Comparison of ENCODE assay signal across 27 mouse cellular contexts in the genomic region with DNA sequence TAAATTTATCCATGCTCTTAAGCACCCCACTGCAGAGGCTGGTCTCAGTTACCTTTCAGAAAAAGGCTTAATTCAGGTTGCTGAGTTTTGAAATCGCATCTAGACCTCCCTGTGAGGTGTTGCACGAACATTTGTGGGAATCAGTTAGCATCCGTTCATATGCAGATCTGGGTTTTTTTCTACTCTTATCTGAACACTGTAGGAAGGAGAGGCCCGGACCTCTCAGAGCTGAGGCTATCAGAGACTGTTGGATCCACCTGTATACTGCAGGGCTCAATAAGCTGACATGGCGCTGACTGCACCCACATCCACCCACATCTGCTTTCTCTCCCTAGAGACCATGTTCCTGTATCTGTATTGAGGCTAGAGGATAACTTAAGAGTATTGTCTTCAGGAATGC.
A peak's percentile ranks its signal among the peaks of the same experiment; 100 is the strongest.
DNase-seq lines count a peak whose midpoint lies in the region; ATAC-seq and TF ChIP-seq lines count a peak whose summit lies in the region.
"Had no signal": no experiment of that assay in that cellular context is flagged by ENCODE, and none has a peak within 500 bp of the region (broad histone marks: within the 10 kb centered on the region; RNA-seq: fewer than 3 reads in every experiment).

No protein-coding gene starts in this region.

- no peaks in the 10 kb centered on the region for H3K36me3 ChIP-seq in kidney, adult 2 months (ENCODE audit: control insufficient read depth, insufficient read depth, low read length)
- H3K36me3 ChIP-seq in kidney, embryonic 16.5 days (ENCODE audit: insufficient read depth, low read length), result no peaks in the 10 kb centered on the region
- H3K36me3 ChIP-seq in liver, adult 2 months (ENCODE audit: control insufficient read depth, insufficient read depth, low read length), result no peaks in the 10 kb centered on the region
- no peaks in the 10 kb centered on the region for H3K36me3 ChIP-seq in liver, embryonic 15.5 days (replicated peaks)
- H3K36me3 ChIP-seq in forebrain, embryonic 16.5 days (ENCODE audit: control insufficient read depth, insufficient read depth), result no peaks in the 10 kb centered on the region
- H3K36me3 ChIP-seq: heart, embryonic 12.5 days; hindbrain, embryonic 13.5 days; limb, embryonic 12.5 days; midbrain, embryonic 12.5 days; neural tube, embryonic 12.5 days had no signal

- peak overlapping the region; percentile 41; the same call in 1 of the 2 replicates for H3K27ac ChIP-seq in kidney, adult 2 months (ENCODE audit: insufficient read depth, low read depth, low read length)
- no peak overlapping the region for H3K27ac ChIP-seq in kidney, embryonic 16.5 days (ENCODE audit: low read length)
- H3K27ac ChIP-seq in liver, adult 2 months (replicated peaks; ENCODE audit: insufficient read depth, low read depth, low read length), result peak overlapping the region; percentile 40
- peak overlapping the region; percentile 89 for H3K27ac ChIP-seq in liver, embryonic 15.5 days (replicated peaks)
- no peak overlapping the region for H3K27ac ChIP-seq in forebrain, embryonic 16.5 days (ENCODE audit: low read length)
- H3K27ac ChIP-seq: hindbrain, embryonic 13.5 days; limb, embryonic 12.5 days; midbrain, embryonic 12.5 days; neural tube, embryonic 12.5 days had no signal

- H3K9me3 ChIP-seq in kidney, embryonic 16.5 days (ENCODE audit: low read length), result no peaks in the 10 kb centered on the region
- no peaks in the 10 kb centered on the region for H3K9me3 ChIP-seq in liver, embryonic 15.5 days (replicated peaks)
- H3K9me3 ChIP-seq in forebrain, embryonic 16.5 days (ENCODE audit: control insufficient read depth, low read length), result no peaks in the 10 kb centered on the region
- H3K9me3 ChIP-seq: heart, embryonic 12.5 days; hindbrain, embryonic 13.5 days; limb, embryonic 12.5 days; midbrain, embryonic 12.5 days; neural tube, embryonic 12.5 days had no signal

- TF ChIP-seq POLR2A in kidney, adult 2 months (IDR thresholded peaks at IDR 0.05; ENCODE audit: low read depth, low read length), result no peak
- TF ChIP-seq POLR2A in liver, adult 2 months (IDR thresholded peaks at IDR 0.05; ENCODE audit: extremely low read depth, insufficient read depth, low read length), result no peak

- no peak overlapping the region for H3K4me3 ChIP-seq in kidney, adult 2 months (ENCODE audit: insufficient read depth, low read depth, low read length)
- H3K4me3 ChIP-seq in kidney, embryonic 16.5 days (ENCODE audit: low read length), result no peak overlapping the region
- H3K4me3 ChIP-seq in liver, adult 2 months (ENCODE audit: insufficient read depth, low read depth, low read length), result no peak overlapping the region
- no peak overlapping the region for H3K4me3 ChIP-seq in liver, embryonic 15.5 days (replicated peaks)
- H3K4me3 ChIP-seq in forebrain, embryonic 16.5 days (replicated peaks; ENCODE audit: low read length), result no peak overlapping the region
- H3K4me3 ChIP-seq: heart, embryonic 12.5 days; hindbrain, embryonic 13.5 days; limb, embryonic 12.5 days; midbrain, embryonic 12.5 days; myocyte; neural tube, embryonic 12.5 days had no signal

- no peak overlapping the region for H3K4me2 ChIP-seq in kidney, embryonic 16.5 days (replicated peaks; ENCODE audit: low read depth, low read length)
- H3K4me2 ChIP-seq in liver, embryonic 15.5 days, result peak overlapping the region; percentile 29; the same call in 1 of the 2 replicates
- no peak overlapping the region for H3K4me2 ChIP-seq in forebrain, embryonic 16.5 days (ENCODE audit: low read length)
- H3K4me2 ChIP-seq: heart, embryonic 12.5 days; hindbrain, embryonic 13.5 days; limb, embryonic 12.5 days; midbrain, embryonic 12.5 days; neural tube, embryonic 12.5 days had no signal

- DNase-seq in kidney, adult 2 months, result no peak
- no peak for DNase-seq in liver, adult 2 months (ENCODE audit: extremely low read depth, low read depth, low spot score)
- no peak for DNase-seq in embryo, embryonic 10 days (ENCODE audit: low spot score)
- DNase-seq in adrenal gland, postnatal 36 days, result no peak
- DNase-seq: adrenal gland, adult 8-10 months; gastrocnemius, postnatal 25 days; heart, adult 11 months; heart, postnatal 4 days; kidney, postnatal 25 days; lung, adult 2 months; lung, postnatal 10 days; right cerebral cortex, adult 18-20 months; right cerebral cortex, postnatal 4 days; thymus, adult 2 months; thymus, postnatal 4 days had no signal

- no peaks in the 10 kb centered on the region for H3K27me3 ChIP-seq in kidney, adult 2 months (replicated peaks; ENCODE audit: control insufficient read depth, insufficient read depth, low read length)
- no peaks in the 10 kb centered on the region for H3K27me3 ChIP-seq in kidney, embryonic 16.5 days (ENCODE audit: insufficient read depth, low read length)
- no peaks in the 10 kb centered on the region for H3K27me3 ChIP-seq in liver, adult 2 months (ENCODE audit: control insufficient read depth, insufficient read depth, low read length)
- no peaks in the 10 kb centered on the region for H3K27me3 ChIP-seq in liver, embryonic 15.5 days
- H3K27me3 ChIP-seq in forebrain, embryonic 16.5 days (replicated peaks; ENCODE audit: control insufficient read depth, insufficient read depth, low read length), result no peaks in the 10 kb centered on the region
- H3K27me3 ChIP-seq: heart, embryonic 12.5 days; hindbrain, embryonic 13.5 days; limb, embryonic 12.5 days; midbrain, embryonic 12.5 days; neural tube, embryonic 12.5 days had no signal

- H3K79me2 ChIP-seq in liver, adult 2 months (ENCODE audit: control insufficient read depth, insufficient read depth, low read length), result no peaks in the 10 kb centered on the region

- TF ChIP-seq CTCF in kidney, adult 2 months (conservative IDR thresholded peaks at IDR 0.05; ENCODE audit: insufficient read depth, insufficient read length, low read depth, low read length), result no peak
- TF ChIP-seq CTCF in liver, adult 2 months (IDR thresholded peaks at IDR 0.05; ENCODE audit: low read depth, low read length), result no peak

- no peak overlapping the region for H3K9ac ChIP-seq in kidney, embryonic 16.5 days (replicated peaks; ENCODE audit: low read length)
- no peak overlapping the region for H3K9ac ChIP-seq in liver, adult 2 months (ENCODE audit: low read depth, low read length)
- H3K9ac ChIP-seq in liver, embryonic 15.5 days, result no peak overlapping the region
- no peak overlapping the region for H3K9ac ChIP-seq in forebrain, embryonic 16.5 days (replicated peaks; ENCODE audit: low read depth, low read length)
- H3K9ac ChIP-seq: heart, embryonic 12.5 days; hindbrain, embryonic 13.5 days; limb, embryonic 12.5 days; midbrain, embryonic 12.5 days; neural tube, embryonic 12.5 days had no signal

- H3K4me1 ChIP-seq in kidney, adult 2 months (ENCODE audit: control insufficient read depth, insufficient read depth, low read length), result peaks cover 15% of the 10 kb centered on the region; the same call in 1 of the 2 replicates
- no peaks in the 10 kb centered on the region for H3K4me1 ChIP-seq in kidney, embryonic 16.5 days (ENCODE audit: insufficient read depth, low read length)
- H3K4me1 ChIP-seq in liver, adult 2 months (ENCODE audit: control insufficient read depth, insufficient read depth, low read length), result peaks cover 22% of the 10 kb centered on the region
- peaks cover 62% of the 10 kb centered on the region for H3K4me1 ChIP-seq in liver, embryonic 15.5 days (replicated peaks)
- no peaks in the 10 kb centered on the region for H3K4me1 ChIP-seq in forebrain, embryonic 16.5 days (replicated peaks; ENCODE audit: control insufficient read depth, insufficient read depth, low read length)
- H3K4me1 ChIP-seq: hindbrain, embryonic 13.5 days; limb, embryonic 12.5 days; midbrain, embryonic 12.5 days; neural tube, embryonic 12.5 days had no signal

- no peak for ATAC-seq in kidney, embryonic 16.5 days (ENCODE audit: low FRiP score, low TSS enrichment)
- peak; percentile 30 for ATAC-seq in liver, embryonic 15.5 days (ENCODE audit: insufficient read depth)
- ATAC-seq in forebrain, embryonic 16.5 days, result no peak
- no peak for ATAC-seq in megakaryocyte, adult 5-6 weeks (ENCODE audit: poor library complexity, severe bottlenecking)
- ATAC-seq: forebrain, embryonic 14.5 days; intestine, postnatal 0 days had no signal

- 90% methylated on average over 5 of the region's 5 CpGs for WGBS in kidney, adult 2 months
- WGBS in kidney, embryonic 16.5 days, result 87% methylated on average over 5 of the region's 5 CpGs
- WGBS in liver, adult 2 months, result 88% methylated on average over 5 of the region's 5 CpGs
- 22% methylated on average over 5 of the region's 5 CpGs for WGBS in liver, embryonic 15.5 days (ENCODE audit: insufficient replicate concordance)
- 74% methylated on average over 5 of the region's 5 CpGs for WGBS in forebrain, embryonic 16.5 days

Comparison
In these comparisons a context has a peak if more than half of its experiments do, and no peak if none do; other contexts are left out.
1. H3K27ac ChIP-seq: peak in kidney, adult 2 months (single experiment), liver, adult 2 months (single experiment) and liver, embryonic 15.5 days (single experiment); none in kidney, embryonic 16.5 days (single experiment) and forebrain, embryonic 16.5 days (single experiment).